Mouse (Mus musculus): ENCODE results near the gene Gpr174. TPM values are rescaled to one million over a fixed set of nuclear protein-coding genes. Genes with fewer than 3 reads are reported as not detected.

The Gpr174 gene
- polyA plus RNA-seq (2012; rRNA removed) = 0.02 TPM in 1 of 2 replicates, not detected in the other

DNA sequence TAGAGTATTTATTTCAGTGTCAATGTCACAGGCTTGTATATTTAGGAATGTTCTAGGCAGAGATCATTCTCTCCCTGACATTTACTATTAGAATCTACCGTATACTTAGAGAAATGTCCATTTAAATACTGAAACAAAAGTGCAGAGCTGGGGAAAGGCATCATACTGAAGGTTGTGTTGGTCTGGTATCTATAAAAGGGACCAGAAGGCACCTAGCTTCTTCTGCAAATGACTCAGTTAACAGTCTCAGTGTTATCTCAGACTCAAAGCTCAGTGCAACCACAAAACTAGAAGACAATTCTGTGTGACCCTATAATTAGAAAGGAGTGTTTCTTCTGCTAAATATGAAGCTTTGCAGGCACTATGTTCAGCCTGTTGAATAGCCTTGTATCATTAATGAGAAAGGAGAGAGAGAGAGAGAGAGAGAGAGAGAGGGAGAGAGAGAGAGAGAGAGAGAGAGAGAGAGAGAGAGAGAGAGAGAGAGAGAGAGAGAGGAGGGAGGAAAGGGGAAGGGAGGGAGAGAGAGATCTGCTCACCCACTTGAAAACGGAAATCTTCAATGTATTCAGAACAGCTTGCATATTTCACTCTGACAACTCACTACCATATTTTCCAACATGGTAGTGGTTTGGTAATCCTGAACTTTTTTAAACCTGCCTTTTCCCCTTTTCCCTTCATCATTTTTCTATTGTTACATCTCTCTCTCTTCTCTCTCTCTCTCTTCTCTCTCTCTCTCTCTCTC is at the start of gene Gpr174:
Gene Gpr174 (plus strand): TSS at position 393 of the 742 bp plus-strand sequence.
- Histone ChIP-seq H3K27ac (ENCODE audit: insufficient read depth, low read length) (no peak within 1 kb of the TSS), H3K27me3 (ENCODE audit: control insufficient read depth, insufficient read depth, low read length) (no peaks in the 10 kb centered on the region), H3K4me3 (replicated peaks; ENCODE audit: insufficient read depth, low read depth, low read length) (no peak within 1 kb of the TSS), H3K4me1 (ENCODE audit: control insufficient read depth, insufficient read depth, low read length) (no peaks in the 10 kb centered on the region)
- no peak for DNase-seq
- WGBS = 58% methylated on average over 2 of the region's 2 CpGs
- TF ChIP-seq POLR2A (IDR thresholded peaks at IDR 0.05; ENCODE audit: borderline replicate concordance, insufficient read depth, low read length) (no peak), CTCF (IDR thresholded peaks at IDR 0.05; ENCODE audit: borderline replicate concordance, insufficient read depth, low read depth, low read length) (no peak)

DNA sequence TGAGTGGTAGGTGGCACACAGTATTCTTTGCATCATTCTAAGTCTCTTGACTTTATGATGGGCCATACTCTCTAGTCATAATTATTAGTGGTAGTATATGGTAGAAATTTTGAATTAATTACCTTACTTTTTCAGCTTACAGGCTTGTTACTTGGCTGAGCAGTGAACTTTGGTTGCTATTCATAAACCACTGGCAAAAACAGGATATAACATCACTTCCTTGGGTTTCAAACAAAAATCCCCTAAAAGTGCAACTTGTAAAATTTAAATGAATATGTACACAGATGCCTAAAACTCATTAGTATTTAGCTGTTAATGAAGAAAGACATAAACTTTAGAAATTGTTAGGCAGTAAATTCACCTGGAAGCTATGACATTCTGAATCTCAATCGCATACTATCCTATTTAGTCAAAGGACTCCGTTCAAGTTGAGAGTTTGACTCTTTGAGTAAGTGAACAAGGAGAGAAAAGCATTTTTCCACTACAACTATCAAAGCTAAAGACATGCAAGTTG is 38.0 kb upstream of the Gpr174 start:
- TF ChIP-seq POLR2A (IDR thresholded peaks at IDR 0.05; ENCODE audit: borderline replicate concordance, insufficient read depth, low read length) (no peak), CTCF (IDR thresholded peaks at IDR 0.05; ENCODE audit: borderline replicate concordance, insufficient read depth, low read depth, low read length) (no peak)
- H3K27ac ChIP-seq (ENCODE audit: insufficient read depth, low read length) = no peak overlapping the region
- DNase-seq = no peak
- H3K4me3 ChIP-seq (replicated peaks; ENCODE audit: insufficient read depth, low read depth, low read length) = no peak overlapping the region
- WGBS = 82% methylated on average over 2 of the region's 2 CpGs
- H3K4me1 ChIP-seq (ENCODE audit: control insufficient read depth, insufficient read depth, low read length) = no peaks in the 10 kb centered on the region
- H3K27me3 ChIP-seq (ENCODE audit: control insufficient read depth, insufficient read depth, low read length) = no peaks in the 10 kb centered on the region

DNA sequence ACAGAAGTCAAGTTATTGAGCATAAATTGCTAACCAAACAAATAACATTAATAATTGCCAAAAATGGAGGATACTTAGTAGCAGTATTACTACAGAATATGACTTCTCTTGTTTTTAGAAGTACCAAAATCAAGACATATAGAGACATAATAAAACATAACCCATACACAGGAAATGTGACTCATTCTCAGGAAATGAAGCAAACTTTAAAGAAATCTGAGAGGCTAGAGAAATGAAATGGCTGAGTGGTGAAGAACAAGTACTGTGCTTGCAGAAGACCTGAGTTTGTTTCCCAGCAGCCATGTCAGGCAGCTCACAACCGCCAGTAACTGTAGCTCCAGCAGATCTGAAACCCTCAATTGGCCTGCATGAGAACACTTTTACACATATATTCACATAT is 30.8 kb upstream of the Gpr174 start:
- H3K27ac ChIP-seq (ENCODE audit: insufficient read depth, low read length) = no peak overlapping the region
- no peak overlapping the region for H3K4me3 ChIP-seq (replicated peaks; ENCODE audit: insufficient read depth, low read depth, low read length)
- no peaks in the 10 kb centered on the region for H3K27me3 ChIP-seq (ENCODE audit: control insufficient read depth, insufficient read depth, low read length)
- WGBS = 81% methylated on average over 1 of the region's 1 CpGs
- DNase-seq = no peak
- TF ChIP-seq CTCF (IDR thresholded peaks at IDR 0.05; ENCODE audit: borderline replicate concordance, insufficient read depth, low read depth, low read length) (no peak), POLR2A (IDR thresholded peaks at IDR 0.05; ENCODE audit: borderline replicate concordance, insufficient read depth, low read length) (no peak)
- H3K4me1 ChIP-seq (ENCODE audit: control insufficient read depth, insufficient read depth, low read length) = no peaks in the 10 kb centered on the region

DNA sequence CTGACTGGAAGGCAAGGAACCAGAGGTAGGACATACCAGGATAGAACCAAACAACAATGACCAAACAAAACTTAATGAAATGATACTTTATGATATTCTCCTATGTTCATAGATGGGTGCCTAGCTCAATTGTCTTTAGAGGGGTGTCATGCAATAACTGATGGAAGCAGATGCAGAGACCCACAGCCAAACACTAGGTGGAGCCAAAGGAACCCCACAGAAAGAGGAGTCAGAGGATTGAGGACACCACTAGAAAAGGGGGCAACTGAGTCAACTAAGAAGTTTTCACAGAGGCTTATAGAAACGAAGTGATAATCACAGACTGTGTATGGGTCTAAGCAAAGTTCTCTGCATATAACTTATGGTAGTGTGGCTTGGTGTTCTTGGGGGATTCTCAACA is 24.5 kb upstream of the Gpr174 start:
- Histone ChIP-seq H3K27ac (ENCODE audit: insufficient read depth, low read length) (no peak overlapping the region), H3K4me3 (replicated peaks; ENCODE audit: insufficient read depth, low read depth, low read length) (no peak overlapping the region), H3K4me1 (ENCODE audit: control insufficient read depth, insufficient read depth, low read length) (no peaks in the 10 kb centered on the region), H3K27me3 (ENCODE audit: control insufficient read depth, insufficient read depth, low read length) (no peaks in the 10 kb centered on the region)
- DNase-seq = no peak
- 64% methylated on average over 1 of the region's 1 CpGs for WGBS
- TF ChIP-seq CTCF (IDR thresholded peaks at IDR 0.05; ENCODE audit: borderline replicate concordance, insufficient read depth, low read depth, low read length) (no peak), POLR2A (IDR thresholded peaks at IDR 0.05; ENCODE audit: borderline replicate concordance, insufficient read depth, low read length) (no peak)

DNA sequence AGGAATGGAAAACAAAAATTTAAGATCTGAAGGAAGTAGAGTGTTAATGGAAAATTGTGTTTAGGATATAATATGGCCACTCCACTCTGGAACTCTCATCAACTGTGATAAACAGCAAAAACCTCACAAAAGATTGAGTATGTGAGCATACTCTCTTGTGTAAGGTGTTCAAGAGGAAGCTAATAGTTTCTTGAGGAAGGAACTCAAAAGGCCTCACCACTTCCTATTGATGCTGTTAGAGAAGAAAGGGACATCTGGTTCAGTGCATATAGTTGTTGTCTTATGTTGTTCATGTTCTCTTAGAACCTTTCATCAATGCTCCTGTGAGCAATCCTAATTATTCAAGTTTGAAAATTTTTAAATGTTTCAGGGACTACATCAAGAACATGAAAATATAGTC is 21.0 kb upstream of the Gpr174 start:
- TF ChIP-seq CTCF (IDR thresholded peaks at IDR 0.05; ENCODE audit: borderline replicate concordance, insufficient read depth, low read depth, low read length) (no peak), POLR2A (IDR thresholded peaks at IDR 0.05; ENCODE audit: borderline replicate concordance, insufficient read depth, low read length) (no peak)
- Histone ChIP-seq H3K27me3 (ENCODE audit: control insufficient read depth, insufficient read depth, low read length) (no peaks in the 10 kb centered on the region), H3K4me3 (replicated peaks; ENCODE audit: insufficient read depth, low read depth, low read length) (no peak overlapping the region), H3K27ac (ENCODE audit: insufficient read depth, low read length) (no peak overlapping the region), H3K4me1 (ENCODE audit: control insufficient read depth, insufficient read depth, low read length) (no peaks in the 10 kb centered on the region)
- DNase-seq = no peak

DNA sequence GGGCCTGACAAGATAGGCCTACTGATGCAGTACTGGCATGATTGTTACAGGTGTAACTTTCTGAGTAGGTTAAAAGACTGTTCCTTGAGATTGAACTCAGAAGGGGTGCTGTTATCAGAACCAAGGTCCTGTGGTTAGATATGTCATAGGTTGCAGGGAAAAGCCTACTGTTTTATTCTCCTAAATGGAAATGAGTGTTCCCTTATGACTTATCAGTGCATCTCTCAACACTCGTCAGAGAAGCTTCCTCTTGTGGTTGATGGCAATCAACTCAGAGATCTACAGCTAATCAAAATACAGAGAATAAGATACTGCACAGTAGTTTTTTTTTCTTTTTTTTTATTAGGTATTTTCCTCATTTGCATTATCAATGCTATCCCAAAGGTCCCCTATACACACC is 19.2 kb upstream of the Gpr174 start:
- H3K4me1 ChIP-seq (ENCODE audit: control insufficient read depth, insufficient read depth, low read length) = no peaks in the 10 kb centered on the region
- 95% methylated on average over 1 of the region's 1 CpGs for WGBS
- no peaks in the 10 kb centered on the region for H3K27me3 ChIP-seq (ENCODE audit: control insufficient read depth, insufficient read depth, low read length)
- no peak for DNase-seq
- TF ChIP-seq CTCF (IDR thresholded peaks at IDR 0.05; ENCODE audit: borderline replicate concordance, insufficient read depth, low read depth, low read length) (no peak), POLR2A (IDR thresholded peaks at IDR 0.05; ENCODE audit: borderline replicate concordance, insufficient read depth, low read length) (no peak)
- H3K27ac ChIP-seq (ENCODE audit: insufficient read depth, low read length) = no peak overlapping the region
- no peak overlapping the region for H3K4me3 ChIP-seq (replicated peaks; ENCODE audit: insufficient read depth, low read depth, low read length)

DNA sequence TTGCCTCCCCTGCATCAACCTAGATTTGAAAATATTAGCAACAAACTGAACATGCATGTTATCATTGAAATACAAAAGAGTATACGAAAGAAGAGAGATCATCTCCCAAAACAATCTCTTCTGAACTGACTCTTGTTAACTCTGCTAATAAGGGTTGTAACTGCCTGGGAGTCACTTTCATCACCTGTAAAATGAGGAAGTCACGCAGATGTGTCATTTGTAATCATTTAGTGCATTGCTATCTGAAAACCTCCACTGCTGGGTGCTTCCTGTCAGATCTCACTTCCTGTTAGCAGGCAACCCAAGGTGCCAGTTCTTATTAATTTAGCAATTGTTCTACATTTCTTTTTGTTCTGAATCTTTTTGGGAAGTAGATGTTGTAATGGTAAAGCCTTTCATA is 5.3 kb upstream of the Gpr174 start:
- 80% methylated on average over 2 of the region's 2 CpGs for WGBS
- H3K27ac ChIP-seq (ENCODE audit: insufficient read depth, low read length) = no peak overlapping the region

DNA sequence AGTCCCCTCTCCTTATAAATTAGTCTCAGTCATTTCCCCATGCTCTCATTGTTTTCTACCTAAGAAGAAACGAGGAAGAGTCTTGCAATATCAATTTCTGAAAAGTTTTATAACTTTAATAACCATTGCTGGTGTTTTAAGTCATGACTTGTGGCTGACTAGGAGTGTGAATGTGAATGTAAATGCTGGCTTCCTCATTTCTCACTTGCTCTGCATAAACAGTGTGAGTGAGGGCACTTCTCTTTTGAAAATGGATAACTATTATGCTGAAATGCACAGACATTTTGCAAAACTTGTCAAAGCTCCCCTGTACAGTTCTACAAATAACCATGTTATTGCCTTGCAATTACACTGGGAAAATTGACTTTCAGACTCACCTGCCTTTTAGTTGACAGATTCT is 8.9 kb downstream of the Gpr174 start:
- TF ChIP-seq POLR2A (IDR thresholded peaks at IDR 0.05; ENCODE audit: borderline replicate concordance, insufficient read depth, low read length) = no peak
- no peak for TF ChIP-seq CTCF (IDR thresholded peaks at IDR 0.05; ENCODE audit: borderline replicate concordance, insufficient read depth, low read depth, low read length)
- 37% methylated on average over 1 of the region's 1 CpGs for WGBS
- no peaks in the 10 kb centered on the region for H3K4me1 ChIP-seq (ENCODE audit: control insufficient read depth, insufficient read depth, low read length)
- H3K4me3 ChIP-seq (replicated peaks; ENCODE audit: insufficient read depth, low read depth, low read length) = no peak overlapping the region
- H3K27me3 ChIP-seq (ENCODE audit: control insufficient read depth, insufficient read depth, low read length) = no peaks in the 10 kb centered on the region
- DNase-seq = no peak
- H3K27ac ChIP-seq (ENCODE audit: insufficient read depth, low read length) = no peak overlapping the region

More for the DNA sequence above, 5.3 kb upstream of the Gpr174 start:
- Histone ChIP-seq H3K27me3 (ENCODE audit: control insufficient read depth, insufficient read depth, low read length) (no peaks in the 10 kb centered on the region), H3K4me1 (ENCODE audit: control insufficient read depth, insufficient read depth, low read length) (no peaks in the 10 kb centered on the region), H3K4me3 (replicated peaks; ENCODE audit: insufficient read depth, low read depth, low read length) (no peak overlapping the region)
- TF ChIP-seq CTCF (IDR thresholded peaks at IDR 0.05; ENCODE audit: borderline replicate concordance, insufficient read depth, low read depth, low read length) (no peak), POLR2A (IDR thresholded peaks at IDR 0.05; ENCODE audit: borderline replicate concordance, insufficient read depth, low read length) (no peak)
- no peak for DNase-seq
